Mouse (Mus musculus) T-helper 17 cell (primary cell): Measurements from ENCODE around the gene Nle1.

ENCODE experiments used
- in situ Hi-C, 2 experiments: fragments of 300-600 bp; cut with MboI, MseI; formaldehyde crosslinking; loops; 1 replicate in 1 of 2; 2 replicates in 1 of 2; pipeline ENCODE4 v1.15.1; 2025; ENCODE audit warnings: high pct_unique_total_duplicates in 2 of 2

Nle1 gene

DNA sequence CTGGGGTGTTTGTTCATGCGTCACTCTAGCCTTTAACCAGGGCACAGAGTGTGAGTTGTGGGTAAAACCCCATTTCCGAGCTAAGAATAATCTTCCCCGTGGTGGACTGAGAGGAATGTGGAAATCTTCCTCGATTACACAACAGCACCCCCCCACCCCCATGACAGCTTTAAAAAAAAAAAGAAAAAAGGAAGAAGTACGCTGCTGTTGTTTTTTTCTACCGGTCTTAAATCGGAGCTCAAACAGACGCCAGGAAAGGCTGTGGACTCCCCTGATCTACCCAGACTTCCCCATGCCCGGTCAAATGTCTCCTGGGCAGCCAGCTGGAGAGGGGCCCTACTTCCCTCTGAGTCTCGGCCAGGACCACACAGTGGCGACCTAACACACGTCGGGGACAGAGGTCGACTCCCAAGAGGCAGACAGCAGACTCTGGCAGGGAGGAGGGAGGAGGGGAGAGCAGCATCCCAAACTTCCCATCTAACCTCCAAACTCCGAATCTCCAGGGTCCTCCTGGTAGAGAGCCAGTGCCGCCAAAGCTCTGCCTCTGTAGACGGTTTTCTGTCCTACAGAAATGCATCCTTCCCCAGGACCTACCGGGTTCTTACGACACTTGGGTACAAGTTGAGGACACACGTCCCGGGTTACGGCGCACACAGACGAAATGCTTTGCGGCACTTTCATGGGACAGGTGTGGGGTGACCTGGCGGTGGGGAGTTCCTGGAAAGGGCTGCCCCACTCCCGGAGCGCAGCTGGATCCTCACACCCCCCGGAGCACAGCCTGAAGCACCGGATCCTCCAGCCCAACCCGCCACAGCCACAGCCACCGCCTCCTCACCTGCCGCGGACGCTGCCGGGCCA lies 37.8 kb downstream of the Nle1 start:
- in situ Hi-C loops: no loop called here

DNA sequence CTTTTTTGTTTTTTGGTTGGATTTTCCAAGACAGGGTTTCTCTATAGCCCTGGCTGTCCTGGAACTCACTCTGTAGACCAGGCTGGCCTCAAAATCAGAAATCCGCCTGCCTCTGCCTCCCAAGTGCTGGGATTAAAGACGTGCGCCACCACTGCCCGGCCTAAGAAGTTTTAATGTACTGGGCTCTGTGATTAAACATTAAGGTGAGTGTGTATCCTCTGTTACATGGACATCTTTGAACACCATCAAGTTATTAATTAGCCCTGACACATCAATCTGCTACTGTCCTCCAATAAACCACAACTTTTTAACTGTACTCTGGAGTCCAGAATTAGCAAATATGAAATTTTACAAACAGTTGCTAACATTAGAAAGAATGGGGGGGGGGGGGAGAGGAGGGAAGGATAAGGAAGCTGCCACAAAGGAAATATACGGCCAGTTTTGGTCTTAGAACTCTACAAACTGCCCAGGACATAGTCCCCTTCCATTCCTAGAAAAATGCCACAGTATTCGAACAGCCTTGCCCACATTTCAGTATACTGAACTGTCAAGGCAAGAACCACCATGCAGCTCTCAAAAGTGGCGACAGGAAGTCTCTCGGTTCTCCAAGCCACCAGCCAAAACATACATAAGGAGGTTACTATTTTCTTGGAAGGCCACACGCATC lies 38.6 kb downstream of the Nle1 start:
- in situ Hi-C loops: no loop called here

DNA sequence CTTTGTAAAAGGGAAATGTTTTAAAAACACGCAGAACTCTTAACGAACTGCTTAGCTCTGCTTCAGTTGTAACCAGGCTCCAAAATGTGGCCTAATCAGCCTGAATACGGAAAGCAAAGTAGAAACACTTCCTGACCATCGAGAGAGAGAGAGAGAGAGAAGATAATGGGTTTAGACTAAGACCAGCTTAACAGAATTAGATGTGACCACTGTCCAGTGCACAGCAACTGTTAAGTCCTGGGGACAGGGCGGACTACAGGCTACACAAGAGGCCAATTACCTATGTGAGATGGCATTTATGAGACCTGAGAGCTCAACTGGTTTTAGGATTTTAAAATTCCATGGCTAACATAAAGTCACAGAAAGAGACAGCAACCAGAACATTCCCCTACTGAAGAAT lies 40.3 kb downstream of the Nle1 start:
- in situ Hi-C loops: no loop called here

DNA sequence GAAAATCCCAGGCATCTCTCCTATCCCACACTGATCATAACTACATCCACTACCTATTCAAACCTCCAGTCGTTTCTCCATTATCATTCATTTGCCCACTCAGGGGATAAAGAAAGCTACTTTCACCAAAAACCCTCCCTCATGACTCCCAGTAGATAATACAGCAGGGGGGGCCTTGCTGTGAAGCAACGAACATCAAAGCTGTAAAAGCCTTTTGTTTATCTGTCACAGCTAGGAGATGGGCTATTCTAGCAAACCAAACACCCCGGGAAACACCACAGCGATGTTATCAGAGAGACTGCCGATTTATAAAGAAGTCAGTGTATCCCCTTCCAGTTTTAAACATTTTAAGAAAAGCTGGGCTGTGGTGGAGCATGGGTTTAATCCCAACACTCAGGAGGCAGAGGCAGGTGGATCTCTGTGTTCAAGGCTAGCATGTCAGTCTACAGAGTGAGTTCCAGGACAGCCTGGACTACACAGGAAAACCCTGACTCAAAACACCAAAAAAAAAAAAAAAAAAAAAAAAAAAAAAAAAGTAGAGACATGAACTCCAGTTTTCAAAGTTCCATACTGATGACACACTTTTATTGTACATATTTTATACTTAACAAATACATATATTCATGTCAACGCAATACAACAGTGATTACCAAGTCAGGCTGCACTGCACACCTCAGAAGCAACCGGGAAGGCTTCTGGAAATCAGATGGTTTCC lies 41.2 kb downstream of the Nle1 start:
- in situ Hi-C loops: no loop called here

DNA sequence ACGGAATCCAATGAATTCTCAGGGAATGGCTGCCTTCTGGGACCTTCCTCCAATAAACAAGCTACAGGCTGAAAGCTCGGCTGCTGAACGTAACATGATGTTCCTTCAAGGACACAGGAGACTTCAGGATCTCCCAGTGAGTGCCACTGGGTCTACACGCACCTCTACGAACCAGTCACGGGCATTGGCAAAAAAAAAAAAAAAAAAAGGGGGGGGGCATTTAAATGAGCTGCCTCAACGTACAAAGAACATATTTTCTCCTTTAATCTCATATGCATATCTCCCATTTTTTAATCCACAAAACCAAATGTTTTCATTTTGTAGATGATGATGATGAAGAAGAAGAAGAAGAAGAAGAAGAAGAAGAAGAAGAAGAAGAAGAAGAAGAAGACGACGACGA lies 42.3 kb downstream of the Nle1 start:
- in situ Hi-C loops: no loop called here

DNA sequence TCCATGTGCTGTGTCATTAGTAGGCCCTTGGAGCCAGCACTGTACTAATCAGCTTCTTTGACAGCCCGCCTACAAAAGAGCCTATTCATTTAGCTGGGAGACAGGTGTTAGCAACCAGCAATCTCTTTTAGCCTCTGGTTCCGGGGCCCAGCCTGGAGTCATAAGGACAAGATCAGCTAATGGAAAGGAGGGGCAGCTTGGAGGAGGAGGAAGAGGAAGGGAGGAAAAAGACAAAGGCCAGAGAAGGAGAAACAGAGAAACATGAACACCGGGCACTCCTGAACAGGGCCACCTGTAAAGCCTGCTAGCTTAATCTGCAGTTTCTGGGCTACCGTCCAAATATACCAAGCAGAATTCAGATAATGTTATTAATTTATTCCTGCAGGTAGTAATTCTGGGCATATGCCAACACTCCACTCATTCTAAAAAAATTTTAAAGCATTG lies 44.7 kb downstream of the Nle1 start:
- in situ Hi-C loops: no loop called here

DNA sequence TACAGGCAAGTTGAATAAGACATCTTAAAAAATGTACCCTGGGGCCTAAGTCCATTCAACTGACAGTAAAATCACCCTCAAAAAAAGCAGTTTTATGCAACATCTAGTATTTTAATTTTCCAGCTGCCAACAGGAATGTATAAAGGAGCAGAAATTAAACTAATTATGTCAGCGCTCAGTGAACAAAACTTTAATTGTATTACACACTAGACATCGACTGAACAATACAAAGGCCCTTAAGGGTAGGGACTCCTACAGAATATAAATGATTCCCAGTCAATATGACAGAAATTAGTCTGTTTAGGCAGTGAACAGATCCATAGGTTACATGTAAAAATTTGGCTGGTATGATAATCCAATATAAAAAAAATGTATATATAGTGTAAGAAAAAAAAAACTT lies 45.2 kb downstream of the Nle1 start:
- in situ Hi-C loops: no loop called here

DNA sequence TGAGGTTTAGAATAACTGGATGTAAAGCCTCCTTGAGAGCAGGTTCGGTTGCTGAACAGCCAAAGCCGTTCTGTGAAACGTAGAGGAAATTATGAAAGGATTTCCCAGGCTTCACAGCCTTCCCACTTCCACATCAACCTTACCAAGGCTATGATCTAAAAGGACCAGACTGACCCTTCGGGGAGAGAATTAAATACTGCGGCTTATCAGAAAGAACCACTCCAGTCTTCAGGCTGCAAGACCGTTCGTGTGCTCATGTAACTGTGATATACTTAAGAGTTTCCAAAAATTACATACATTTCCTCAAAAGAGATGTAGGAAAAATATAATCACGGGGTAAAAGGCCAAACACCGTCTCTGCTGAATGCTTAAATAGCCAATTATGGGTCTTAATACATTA lies 45.6 kb downstream of the Nle1 start:
- in situ Hi-C loops: no loop called here

DNA sequence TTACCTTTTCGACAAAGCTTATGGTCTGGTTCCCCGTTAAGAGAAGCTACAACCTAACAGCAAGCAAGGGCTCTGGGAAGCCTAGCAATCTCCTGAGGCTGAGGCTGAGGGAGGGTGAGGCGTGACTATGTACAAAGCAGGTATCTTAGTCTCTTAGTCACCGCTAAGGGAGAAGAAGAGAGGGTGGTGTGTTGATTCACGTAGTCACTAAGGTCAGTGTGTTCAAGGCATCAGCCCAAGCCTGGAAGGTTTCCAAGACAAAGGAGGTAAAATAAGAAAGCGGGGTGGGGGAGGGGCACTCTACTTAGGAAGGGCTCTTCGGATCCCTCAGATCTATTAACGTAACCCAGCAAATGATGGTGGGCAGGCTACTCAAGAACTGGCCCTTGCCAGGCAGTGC lies 46.7 kb downstream of the Nle1 start:
- in situ Hi-C loops: no loop called here

DNA sequence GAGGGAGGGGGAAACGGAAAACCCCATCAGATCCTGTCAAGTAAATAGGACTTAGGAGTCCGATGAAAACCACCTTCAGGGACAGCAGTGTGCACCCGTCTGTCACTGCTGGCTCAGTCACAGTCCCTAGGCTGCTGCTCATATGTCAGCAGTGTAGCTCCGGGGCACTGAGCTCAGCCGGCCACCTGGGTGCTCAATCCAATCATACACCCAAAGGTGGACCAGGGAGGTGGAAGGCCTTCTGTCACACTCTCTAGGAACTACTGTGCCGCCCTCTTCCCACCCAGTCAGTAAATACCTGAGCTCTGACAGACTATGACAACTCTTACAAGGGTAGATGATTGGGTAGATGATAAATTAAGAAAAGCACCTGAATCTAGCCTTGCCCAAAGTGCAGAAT lies 47.5 kb downstream of the Nle1 start:
- in situ Hi-C loops: no loop called here

DNA sequence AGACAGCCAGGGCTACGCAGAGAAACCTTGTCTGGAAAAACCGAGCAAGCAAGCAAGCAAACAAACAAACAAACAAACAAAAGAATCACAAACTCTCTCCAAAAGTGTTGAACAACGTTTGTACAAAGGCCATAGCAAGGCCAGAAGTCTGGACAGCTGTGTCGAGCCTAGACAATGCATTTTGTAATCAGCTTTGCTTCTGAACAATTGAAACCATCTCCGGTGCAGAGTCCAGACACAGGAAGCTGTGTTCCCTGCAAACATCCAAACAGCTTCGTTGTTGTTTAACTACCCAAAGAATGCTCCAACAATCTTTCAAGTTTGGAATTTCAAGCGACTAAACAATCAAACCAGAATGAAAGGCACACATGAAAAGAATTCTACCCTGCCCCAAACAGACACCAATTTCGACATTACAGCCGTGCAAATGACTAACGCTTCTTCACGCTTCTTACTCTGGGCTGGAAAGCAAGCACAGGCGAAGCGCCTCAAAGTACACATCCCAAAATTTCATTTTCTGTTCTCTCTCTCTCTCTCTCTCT lies 50.8 kb downstream of the Nle1 start:
- in situ Hi-C loops: no loop called here

DNA sequence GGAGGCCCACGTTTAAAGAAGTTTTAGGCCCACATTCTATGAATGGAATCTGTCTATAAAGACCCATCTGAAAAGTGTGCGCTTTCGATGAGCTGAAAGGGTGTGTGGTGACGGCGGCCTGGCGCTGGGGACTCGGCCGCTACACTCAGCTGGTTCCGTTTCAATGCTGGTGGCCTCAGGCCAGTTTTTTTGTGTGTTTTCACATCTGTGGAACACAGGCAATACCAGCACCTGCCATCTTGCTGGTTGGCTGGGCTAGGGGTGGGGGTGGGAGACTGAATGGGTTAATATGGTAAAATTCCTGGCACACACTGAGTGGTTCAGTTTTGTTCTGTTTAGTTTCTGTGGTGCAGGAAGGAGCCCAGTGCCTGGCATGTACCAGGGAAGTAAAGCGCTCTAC lies 52.2 kb downstream of the Nle1 start:
- in situ Hi-C loops: no loop called here

DNA sequence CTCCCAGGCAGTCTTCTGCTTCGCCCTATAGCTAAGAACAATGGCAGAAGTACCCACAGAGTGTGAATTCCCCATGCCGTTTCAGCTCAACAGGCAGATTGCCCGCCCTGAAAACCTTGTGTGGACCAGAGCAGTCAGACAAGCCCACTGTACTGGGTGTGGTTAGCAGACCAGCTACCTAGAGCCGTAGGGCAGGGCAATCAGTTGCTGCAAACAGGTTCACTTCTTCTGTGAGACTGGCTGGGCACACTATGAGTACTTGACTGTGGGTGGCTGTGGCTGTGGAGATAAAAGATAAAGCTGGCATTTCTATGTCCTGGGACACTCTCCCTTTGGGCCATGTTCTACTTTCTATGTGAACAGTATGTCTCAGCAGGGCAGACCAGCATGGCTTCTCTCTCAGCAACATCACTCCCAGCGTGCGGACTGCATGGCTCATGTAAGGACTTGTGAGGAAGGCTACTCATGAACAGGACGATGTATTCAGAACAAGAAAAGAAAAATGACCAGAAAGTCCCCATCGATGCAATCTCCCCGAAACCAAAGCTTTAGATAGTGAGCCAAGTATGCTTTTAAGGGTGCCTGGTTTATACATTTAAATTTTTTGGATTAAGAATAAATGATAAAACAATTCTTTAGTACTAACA lies 52.8 kb downstream of the Nle1 start:
- in situ Hi-C loops: no loop called here

DNA sequence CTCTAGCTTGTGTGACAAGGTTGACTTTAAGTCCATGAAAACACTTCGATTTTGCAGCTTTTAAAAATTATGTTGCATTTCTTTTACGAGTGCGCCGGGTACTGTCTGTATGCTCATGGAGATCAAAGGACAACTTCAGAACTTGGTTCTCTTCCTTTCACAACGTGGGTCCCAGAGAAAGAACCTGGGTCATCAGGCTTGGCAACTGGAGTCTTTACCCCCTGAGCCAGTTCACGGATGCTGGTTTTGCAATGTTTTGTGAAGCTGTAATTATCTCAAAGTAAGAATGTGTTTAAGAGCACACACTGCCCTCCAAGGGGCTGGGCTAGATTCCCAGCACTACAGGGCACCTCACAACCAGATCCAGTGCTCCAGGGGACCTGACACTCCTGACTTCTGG lies 54.1 kb downstream of the Nle1 start:
- in situ Hi-C loops: no loop called here

DNA sequence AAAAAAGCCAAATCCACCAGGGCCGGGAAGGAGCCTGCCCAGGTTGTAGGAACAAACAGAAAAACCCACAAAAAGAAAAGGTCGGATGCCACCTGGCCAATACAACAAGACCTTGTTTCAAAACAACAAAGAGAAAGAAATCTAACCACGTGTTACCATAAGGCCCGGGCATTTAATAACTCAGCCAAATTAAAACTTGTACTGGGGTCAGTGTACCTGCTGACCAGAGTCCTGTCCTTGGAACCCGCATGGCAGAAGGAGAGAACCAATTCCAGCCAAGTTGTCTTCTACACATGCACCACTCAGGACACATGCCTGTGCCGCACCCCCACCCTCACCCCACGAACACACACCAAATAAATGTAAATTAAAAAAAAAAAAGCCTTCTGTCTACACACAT lies 55.3 kb downstream of the Nle1 start:
- in situ Hi-C loops: no loop called here

DNA sequence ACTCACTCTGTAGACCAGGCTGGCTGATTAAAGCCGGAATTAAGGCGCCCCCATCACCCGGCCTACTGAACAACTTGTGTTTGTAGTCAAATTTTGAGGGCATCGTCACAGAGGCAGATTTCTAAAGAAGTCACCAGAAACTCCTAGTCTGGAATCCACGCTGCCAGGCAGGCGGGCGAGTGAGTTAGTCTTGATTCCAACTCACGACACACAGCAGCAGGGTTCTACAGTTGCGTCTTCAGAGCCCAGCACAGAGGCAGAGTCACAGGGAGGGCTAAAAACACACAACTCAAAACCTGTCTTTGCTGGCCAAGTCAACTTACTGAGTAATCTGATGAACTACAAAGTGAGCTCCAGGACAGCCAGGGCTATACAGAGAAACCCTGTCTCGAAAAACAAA lies 55.7 kb downstream of the Nle1 start:
- in situ Hi-C loops: no loop called here

DNA sequence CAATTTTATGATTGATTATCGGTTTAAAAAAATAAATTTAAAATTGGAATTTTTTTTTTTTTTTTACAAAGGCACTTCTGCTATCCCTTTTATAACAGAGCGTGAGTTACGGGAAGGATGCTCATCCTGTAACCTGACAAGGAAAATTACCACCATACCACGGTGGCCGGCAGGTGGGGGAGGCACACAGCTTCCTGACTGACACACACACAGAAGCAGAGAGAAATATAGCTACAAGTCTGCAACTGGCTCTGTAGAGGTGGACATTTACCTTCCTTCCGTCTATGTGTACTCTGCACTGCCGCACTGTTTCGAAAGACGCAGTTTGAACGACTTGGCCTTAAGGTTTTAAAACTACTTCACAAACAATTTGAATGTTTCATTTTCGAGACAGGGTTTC lies 56.1 kb downstream of the Nle1 start:
- in situ Hi-C loops: no loop called here
